Mouse (Mus musculus) layer of hippocampus, adult 8-10 months (tissue): ENCODE measurements around the gene Slit1. TPM values are rescaled to one million over a fixed set of nuclear protein-coding genes. Genes with fewer than 3 reads are reported as not detected.

ENCODE experiments used
- microRNA-seq, 2 experiments: library from miRNA; unstranded; fragments of <30 nt; microRNA quantifications; one replicate each; pipeline ENCODE4 v1.2.0; 2022
- total RNA-seq, 4 experiments: library from RNA; stranded (reverse); gene quantifications; 2 replicates each; pipeline ENCODE4 v1.2.4; 2022

The Slit1 gene
- total RNA-seq, 4 experiments from 2014 or later = 184 to 232 (median 208) TPM

Small RNA genes within 50 kb of the gene (microRNA-seq; reads per million reads assigned to microRNA genes)
- 0 to 0.64 reads per million in 2 experiments for gene Mir8091

Other genes starting within 250 kb of the Slit1 start
- 10 to 100 TPM; 12.5 to 15.6 (median 13.9) TPM for gene Gm340, start 161.3 kb downstream of the Slit1 start, total RNA-seq
- 1 to 10 TPM; 2.4 to 3.1 (median 2.9) TPM for gene Arhgap19, start 58.4 kb upstream of the Slit1 start, total RNA-seq
- 10 to 100 TPM; 18.8 to 21.7 (median 19.4) TPM for gene Frat1, start 86.3 kb upstream of the Slit1 start, total RNA-seq
- 10 to 100 TPM; 10.0 to 10.9 (median 10.4) TPM for gene Frat2, start 104.5 kb upstream of the Slit1 start, total RNA-seq
- 10 to 100 TPM; 33.0 to 34.6 (median 33.5) TPM for gene Rrp12, start 152.5 kb upstream of the Slit1 start, total RNA-seq
- gene Pgam1, start 168.3 kb upstream of the Slit1 start, total RNA-seq = 100 to 1,000 TPM; 520 to 573 (median 534) TPM
- 10 to 100 TPM; 25.5 to 34.9 (median 29.1) TPM for gene Exosc1, start 189.8 kb upstream of the Slit1 start, total RNA-seq
- 10 to 100 TPM; 43.5 to 47.4 (median 44.0) TPM for gene Zdhhc16, start 189.8 kb upstream of the Slit1 start, total RNA-seq
- 10 to 100 TPM; 30.8 to 60.2 (median 39.4) TPM for gene Mms19, start 237.5 kb upstream of the Slit1 start, total RNA-seq
- gene Ubtd1, start 238.1 kb upstream of the Slit1 start, total RNA-seq = 10 to 100 TPM; 11.2 to 14.4 (median 13.2) TPM